Mouse (Mus musculus): ENCODE measurements around the gene Znhit1.
"Not testable (repeated sequence)": the region's sequence is repeated elsewhere in the genome, so short reads cannot be mapped to it uniquely, and the experiment has no call there.

Gene Znhit1

DNA sequence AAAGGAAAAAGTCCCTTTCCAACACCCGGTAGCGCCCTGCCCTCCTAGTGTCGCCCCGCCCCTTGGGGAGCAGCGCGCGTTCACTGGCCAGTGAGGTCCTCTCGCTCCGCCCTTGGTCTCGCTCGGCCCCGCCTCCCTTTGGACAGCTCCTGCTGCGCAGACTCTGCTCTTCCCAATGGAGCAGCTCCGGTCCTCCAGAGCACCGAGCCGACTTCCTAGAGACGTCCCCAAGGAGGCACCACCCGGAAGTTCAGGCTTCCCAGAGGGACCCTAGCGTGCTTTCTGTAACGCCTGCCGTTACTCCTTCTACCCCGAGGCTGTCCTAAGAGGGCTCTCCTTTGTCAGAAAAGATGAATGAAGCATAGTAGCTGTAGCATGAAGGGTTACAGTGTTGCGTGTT is 34.8 kb downstream of the Znhit1 start, which contains the start of gene Fis1:
Gene Fis1 (plus strand): TSS at position 261 of the 400 bp plus-strand sequence.
- DNase-seq (ENCODE audit: low spot score in 2 of 2), result peak; percentile 80 to 86

DNA sequence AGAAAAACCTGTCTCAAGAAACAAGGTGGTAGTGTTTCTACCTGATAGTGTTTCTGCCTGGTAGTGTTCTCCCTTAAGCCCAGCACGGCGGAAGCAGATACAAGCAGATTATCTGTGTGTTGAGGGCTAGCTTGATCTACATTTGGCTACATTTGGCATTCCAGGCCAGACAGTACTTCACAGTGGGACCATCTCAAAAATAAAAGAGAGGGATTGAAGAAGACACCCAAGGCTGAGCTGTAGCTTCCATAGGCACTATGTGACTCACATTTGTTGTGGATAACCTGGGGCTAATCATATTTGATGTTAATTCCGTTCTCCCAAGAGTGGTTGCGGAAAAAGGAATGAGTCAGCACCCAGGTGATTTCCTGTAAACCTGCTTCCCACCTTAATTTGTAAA is 35.7 kb downstream of the Znhit1 start:
- no peak for DNase-seq (ENCODE audit: low spot score in 2 of 2)

DNA sequence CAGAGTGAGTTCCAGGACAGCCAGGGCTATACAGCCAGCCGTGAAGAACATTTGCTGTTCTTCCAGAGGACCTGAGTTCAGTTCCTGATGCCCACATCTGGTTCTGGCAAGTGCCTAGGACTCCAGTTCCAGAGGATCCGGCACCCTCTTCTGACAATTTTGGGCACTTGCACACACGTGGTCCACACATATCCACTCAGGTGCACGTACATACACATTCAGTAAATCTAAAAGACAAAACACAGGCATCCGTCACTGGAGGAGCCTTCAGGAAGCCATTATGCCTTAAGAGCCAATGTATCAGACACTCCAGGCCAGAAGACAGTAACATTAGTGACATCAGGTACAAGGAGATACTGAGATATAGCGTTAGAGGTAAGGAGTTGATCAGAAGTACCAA is 37.3 kb downstream of the Znhit1 start:
- no peak for DNase-seq (ENCODE audit: low spot score in 2 of 2)

DNA sequence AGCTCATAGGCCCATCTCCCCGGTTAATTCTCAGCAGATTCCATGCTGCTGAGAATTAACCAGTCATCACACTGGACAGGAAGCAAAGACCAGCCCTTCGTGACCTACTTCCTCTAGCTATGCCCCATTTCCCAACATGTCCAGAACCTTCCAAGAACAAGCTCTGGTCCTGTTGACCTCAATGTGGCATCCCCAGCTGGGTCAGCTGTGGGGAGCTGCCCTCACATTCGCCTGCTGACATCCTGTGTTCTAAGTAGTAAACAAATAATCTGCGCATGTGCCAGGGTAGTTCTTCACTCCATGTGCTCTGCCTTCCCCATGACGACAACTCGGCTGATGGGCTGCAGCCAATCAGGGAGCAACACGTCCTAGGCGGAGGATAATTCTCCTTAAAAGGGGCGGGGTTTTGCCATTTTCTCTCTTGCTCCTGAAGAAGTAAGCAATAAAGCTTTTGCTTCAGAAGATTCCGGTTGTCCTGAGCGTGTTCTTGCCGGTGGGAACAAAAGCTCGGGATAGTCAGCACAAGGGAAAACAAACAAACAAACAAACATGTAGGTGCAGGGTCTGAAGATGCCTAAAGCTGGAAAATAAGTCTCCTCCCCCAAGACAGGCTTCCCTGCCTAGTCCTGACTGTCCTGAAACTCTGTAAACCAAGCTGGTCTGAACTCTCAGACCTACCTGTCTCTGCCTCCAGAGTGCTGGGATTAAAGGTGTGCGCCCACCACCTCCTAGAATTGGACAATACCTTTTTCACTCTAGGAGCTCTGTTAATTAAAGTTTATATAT is 38.1 kb downstream of the Znhit1 start:
- DNase-seq (ENCODE audit: low spot score in 2 of 2), result not testable (repeated sequence)

DNA sequence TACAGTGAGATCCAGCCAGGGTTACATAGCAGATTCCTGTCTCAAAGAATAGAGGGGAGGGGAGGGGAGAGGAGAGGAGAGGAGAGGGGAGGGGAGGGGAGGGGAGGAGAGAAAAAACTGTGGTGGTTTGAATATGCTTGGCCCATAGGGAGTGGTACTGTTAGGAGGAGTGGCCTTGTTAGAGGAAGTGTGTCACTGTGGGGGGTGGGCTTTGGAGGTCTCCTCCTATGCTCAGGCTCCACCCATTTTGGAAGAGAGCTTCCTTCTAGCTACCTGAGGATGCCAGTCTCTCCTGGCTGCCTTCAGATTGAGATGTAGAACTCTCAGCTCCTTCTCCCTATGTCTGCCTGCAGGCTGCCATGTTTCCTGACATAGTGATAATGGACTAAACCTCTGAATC is 39.9 kb downstream of the Znhit1 start:
- DNase-seq (ENCODE audit: low spot score in 2 of 2), result no peak

DNA sequence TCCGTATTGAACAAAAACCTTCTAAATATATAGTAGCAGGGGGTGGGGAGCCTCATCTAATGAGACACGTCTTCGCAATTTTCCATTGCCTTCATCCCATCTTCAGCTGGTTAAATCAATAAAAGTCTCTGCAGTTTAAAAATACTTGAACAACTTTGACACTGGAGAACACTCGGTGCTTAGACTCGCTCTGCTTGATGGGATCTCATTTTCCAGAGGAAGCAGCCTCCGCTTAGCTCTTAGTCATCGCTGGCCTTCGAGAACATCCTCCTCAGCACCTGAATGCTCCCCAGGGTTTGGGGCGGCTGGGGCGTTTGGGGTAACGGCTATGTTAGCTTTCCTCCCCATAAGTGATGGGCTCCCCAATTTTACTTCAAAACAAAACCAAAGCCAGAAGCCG is 42.7 kb downstream of the Znhit1 start:
- no peak for DNase-seq (ENCODE audit: low spot score in 2 of 2)

DNA sequence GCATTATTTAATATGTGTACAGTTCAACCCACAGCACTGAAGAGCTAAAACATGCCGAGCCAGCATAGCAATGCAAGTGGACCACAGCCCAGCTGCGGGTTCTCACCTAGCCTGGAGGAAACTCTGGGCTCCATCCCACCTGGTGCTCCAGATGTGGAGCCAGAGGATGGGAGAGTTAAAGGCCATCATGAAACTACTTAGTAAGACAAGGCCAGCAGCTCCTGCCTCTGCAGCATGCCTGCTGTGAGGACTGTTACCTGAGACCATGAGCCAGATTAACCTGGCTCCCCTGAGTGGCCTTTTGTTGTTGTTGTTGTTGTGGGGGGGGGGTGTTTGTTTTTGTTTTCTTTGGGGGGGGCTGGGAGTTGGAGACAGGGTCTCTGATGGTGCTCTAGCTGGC is 44.4 kb downstream of the Znhit1 start:
- DNase-seq (ENCODE audit: low spot score in 2 of 2), result no peak

DNA sequence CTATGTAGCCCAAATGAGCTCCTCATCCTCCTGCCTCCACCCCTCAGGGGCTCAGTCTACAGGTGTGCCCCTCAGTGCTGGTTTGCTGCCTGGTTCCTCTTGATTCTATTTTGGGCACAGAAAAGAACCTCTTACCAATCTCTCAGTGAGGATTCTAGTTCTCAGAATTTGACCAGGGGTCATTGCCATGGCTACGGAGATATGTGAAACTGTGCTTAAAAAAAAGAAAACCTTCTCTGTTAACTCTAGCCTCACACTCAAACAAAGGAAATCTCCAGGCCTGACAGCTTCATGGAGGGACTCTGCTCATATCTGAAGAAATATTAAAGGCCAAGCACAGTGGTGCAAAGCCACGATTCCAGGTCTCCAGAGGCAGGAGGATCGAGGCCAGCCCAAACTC is 45.0 kb downstream of the Znhit1 start:
- DNase-seq (ENCODE audit: low spot score in 2 of 2), result no peak

DNA sequence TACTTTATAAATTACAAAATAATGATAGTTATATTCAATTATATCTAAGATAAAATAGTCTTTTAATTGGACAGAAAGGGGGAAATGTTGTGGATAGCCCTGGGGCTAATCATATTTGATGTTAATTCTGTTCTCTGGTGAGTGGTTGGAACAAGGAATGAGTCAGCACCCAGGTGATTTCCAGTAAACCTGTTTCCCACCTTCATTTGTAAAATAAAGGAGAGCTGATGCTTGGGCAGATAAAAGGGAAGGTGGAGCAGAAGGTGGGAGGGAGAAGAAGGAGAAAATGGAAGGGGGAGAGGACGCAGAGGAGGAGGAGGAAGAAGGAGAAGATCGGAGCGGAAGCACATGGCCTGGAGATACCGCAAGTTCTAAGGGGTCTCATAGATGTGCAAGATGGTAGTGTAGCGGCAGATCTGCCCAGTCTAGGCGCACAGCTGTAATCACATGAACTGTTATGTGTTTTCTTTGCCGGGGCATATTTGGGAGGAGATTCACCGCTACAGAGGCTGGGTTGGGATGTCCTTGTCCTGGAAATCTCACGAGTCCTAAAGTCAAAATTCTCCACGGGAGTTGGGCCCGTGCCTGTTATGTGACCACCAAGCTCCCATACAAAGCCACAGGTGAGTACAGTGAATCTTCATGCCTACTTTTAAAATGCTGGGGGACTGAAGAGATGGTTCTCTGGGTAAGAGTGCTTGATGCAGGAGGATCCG is 46.8 kb downstream of the Znhit1 start:
- DNase-seq (ENCODE audit: low spot score in 2 of 2), result no peak

DNA sequence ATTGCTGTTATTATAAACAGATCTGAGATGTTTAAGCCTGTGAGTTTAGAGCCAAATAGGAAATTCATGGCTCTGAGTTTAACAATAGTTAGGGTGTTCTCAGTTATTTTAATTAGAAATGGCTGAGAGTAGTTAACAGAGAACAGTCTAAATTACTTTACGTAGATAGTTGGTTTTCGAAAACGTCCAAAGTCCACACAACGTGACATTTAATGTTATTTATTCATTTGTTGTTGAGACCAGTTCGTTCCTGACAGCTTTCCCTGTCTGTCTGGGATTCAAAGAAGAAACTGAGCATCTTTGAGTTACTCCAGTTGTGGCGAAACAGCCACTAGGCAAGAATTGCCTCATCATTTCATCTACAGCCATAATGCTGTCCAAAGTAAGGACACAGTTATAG is 47.8 kb downstream of the Znhit1 start:
- not testable (repeated sequence) for DNase-seq (ENCODE audit: low spot score in 2 of 2)

DNA sequence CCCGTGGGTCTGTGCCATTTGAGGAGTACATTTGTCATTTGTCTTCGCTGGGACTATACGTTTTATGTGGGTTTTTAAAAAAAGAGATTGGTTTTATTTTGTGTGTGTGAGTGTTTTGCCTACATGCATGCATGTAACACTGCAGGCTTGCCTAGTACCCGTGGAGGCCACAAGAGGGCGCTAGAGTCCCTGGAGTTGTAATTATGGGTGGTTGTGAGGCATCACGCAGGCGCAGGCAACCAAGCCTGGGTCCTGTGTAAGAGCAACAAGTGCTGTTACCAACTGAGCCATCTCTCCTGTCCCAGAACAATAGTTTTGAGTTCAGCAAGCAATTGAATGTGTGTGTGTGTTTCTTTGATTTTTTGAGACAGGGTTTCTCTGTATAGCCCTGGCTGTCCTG is 48.5 kb downstream of the Znhit1 start:
- DNase-seq (ENCODE audit: low spot score in 2 of 2), result no peak

DNA sequence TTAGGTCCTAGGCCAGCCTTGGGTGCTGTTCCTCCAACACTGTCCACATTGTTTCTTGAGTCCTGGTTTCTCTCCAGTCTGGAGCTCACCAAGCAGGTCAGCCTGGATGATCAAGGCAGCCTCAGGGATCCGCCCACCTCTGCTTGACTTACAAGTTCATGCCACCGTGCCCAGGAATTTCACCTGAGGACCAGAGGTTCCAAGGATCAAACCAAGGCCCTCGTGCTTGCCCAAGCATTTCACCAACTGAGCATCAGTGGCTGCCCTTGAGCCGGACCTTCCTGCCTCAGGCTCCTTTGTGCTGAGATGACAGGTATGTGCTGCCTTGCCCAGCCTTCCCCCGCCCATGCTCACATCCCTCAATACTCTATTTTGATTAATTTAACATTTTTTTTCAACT is 50.2 kb downstream of the Znhit1 start:
- DNase-seq (ENCODE audit: low spot score in 2 of 2), result no peak

DNA sequence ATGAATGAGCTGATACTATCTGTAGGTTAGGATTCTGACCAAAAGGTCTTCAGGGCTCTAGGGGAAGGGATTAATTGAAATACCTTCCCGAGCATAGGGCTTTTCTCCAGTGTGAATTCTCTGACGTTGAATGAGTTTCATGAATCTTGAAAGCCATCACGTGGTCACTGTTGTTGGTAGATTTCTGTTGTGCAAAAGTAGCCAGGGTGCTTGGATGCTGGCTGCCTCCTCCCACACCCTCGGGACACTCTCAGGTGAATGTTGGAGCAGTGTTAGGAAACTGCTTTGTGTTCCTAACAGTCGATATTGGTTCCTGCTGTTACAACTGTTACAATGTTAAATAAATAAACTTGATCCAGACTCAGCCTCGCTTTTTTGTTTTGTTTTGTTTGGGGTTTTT is 51.1 kb downstream of the Znhit1 start:
- no peak for DNase-seq (ENCODE audit: low spot score in 2 of 2)

DNA sequence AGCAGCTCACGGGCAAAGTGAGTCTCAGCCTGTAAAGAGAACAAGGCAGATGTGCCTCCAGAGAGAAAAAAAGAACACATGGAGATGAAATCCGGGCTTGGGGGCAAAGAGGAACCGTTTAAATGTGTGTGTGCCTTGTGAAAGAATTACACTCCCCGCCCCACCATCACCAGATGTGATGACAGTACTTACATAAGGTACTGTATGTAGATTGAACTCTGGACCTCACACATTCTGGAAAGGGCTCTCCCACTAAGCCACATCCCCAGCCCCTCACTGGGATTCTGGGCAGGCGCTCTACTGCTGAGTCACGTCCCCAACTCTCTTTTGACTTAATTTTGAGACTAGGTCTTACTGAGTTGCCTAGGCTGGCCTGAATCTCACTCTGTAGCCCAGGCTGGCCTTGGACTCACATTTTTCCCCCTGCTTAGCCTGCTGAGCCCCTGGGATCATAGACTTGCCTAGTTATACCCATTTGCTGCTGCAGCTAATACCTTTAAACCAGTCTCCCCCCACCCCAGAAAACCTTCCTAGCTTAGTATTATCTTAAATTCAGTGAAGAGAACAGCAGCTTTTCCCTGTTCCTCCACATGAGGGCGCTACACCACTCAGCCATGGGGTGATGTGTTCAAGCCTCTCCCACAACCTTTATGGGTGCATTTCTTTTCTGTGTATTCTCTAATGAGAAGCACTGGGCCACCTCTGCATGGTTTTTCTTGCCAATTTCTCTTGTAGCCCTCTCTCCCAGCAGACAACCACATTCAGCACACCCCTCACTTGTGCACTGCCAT is 51.7 kb downstream of the Znhit1 start:
- DNase-seq (ENCODE audit: low spot score in 2 of 2), result no peak

DNA sequence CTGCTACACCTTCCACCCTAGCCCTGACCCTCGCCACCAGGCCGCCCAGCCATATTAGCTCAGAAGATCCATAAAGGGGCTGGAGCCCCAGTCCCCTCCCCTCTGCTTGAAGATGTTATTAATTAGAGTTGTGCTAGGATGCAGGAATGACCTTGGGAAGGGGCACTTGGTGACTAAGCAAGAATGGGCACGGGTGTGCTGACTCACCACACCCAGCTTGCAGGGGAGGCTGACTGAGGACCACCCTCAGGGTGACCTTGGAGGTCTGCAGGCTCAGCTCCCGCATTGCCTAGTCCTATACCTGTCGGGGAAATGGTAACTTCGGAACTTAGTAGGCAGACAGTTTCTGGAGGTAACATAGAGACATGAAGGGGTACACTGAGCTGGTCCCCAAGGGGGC is 53.9 kb downstream of the Znhit1 start:
- DNase-seq (ENCODE audit: low spot score in 2 of 2), result no peak

DNA sequence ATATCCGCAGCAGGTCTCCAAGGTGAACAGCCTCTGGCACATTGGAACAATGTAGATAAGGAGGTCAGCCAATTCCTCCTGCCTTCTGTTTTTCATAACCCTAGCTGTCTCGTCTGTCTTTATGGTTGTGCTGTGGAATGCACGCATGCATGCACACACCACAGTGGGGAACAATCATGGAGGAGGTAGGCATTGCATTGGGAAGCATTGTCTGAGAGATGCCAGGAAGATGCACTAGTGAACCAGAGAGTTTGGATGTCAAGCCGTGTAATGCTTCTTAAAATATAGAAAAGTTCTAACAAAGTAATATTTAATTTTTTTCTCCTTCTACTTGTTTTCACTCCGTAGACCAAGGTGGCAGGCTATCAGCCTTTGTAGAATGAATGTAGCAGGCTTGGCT is 54.9 kb downstream of the Znhit1 start:
- DNase-seq (ENCODE audit: low spot score in 2 of 2), result no peak
